Mouse (Mus musculus) yolk sac, embryonic 10.5 days (tissue): ENCODE results near the gene Lsm7.
"Not testable (repeated sequence)": the region's sequence is repeated elsewhere in the genome, so short reads cannot be mapped to it uniquely, and the experiment has no call there.

Experiments used
- DNase-seq: peaks from one replicate; pipeline ENCODE4 v3.0.0-alpha.2; 2017; ENCODE audit warnings: low spot score

Gene Lsm7

DNA sequence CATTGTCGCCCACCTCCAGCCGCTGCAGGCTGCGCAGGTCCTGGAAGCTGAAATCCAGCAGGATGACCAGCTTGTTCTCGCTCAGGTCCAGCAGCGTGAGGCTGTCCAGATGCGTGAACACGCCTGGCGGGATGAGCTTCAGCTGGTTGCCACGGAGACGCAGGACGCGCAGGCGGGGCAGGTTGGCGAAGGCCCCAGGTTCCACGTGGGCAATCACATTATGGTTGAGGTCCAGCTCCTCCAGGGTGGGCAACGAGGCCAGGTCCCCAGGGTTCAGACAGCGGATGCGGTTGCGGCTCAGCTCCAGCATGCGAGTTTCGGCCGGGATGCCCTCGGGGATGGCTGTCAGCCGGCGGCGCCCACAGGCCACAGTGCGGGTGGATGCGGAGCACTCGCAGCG lies 19.4 kb downstream of the Lsm7 start:
- DNase-seq: no peak

DNA sequence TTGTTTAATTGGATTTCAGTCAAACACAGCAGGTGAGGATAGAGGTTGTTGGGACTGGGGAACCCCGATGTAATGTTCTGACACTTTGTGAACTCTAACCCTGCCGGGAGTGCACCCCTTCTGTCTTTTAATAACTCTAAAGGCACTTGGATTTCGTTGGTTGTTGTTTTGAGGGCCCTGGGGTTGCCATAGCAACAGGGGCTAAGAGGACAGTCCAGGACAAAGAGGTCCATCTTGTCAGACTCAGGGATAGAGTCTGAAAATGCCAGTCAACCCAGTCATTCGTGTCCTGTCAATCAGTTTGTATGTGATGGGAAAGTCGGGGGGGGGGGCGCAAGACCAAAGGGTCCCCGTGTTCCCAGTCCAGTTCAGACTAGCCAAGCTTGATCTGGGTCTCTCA lies 22.2 kb downstream of the Lsm7 start:
- DNase-seq: no peak

DNA sequence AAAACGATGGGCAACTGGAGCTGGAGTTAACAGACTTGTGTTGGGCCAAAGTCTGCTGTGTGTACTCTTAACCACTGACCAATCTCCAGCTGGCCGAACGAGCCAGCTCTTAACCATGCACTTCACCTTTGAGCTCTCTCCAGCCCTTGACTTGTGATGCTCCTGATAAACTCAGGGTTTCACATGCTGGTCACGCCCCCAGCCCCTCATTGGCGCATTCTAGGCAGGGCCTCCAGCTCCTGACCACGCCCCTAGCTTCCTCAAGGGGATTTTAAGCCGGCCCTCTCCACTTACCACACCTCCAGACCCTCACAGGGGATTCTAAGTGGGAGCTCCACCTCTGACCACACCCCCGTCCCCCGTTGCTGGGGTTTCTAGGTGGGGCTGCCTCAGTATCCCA lies 23.9 kb downstream of the Lsm7 start:
- peak; percentile 88 for DNase-seq

DNA sequence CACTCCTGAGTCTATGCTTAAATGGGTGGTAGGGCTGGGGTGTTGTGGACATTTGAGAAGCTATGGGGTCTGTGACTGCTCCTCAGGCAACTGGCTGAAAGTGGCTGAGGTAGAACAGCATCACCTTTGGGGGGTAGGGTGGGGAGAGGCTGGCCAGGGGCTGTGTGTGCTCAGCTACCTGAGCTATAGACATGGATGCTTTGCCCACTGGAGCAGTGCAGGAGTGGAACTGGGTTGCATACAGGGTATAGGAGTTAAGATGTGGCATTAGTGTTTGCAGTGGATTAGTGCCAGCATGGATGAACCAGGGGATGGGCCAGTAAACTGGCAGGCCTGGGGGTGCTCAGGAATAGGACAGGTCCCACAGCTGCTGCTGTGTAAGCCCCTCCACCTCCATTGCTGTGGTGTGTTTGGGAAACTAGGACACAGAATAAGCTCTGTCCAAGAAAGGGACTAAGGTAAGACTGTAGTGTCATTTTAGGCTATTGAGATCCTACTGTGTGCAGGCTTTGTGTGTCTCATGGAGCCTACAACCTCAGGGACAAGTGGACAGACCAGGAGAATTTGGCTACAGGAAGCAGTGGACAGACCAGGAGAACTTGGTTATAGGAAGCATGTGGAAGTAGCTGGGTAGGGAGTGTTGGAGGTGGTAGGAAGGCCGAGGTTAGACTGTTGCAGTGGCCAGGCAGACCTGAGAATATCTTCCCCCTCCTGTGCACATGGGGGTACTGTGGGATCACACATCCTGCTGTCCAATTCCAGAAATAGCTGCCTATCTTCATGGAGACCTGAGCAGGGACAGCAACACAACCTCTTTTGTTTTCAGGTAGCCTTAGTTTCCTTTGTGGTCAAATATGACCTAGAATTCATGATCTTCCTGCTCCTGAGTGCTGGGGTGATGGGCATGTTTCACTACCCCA lies 25.4 kb downstream of the Lsm7 start:
- DNase-seq: no peak

DNA sequence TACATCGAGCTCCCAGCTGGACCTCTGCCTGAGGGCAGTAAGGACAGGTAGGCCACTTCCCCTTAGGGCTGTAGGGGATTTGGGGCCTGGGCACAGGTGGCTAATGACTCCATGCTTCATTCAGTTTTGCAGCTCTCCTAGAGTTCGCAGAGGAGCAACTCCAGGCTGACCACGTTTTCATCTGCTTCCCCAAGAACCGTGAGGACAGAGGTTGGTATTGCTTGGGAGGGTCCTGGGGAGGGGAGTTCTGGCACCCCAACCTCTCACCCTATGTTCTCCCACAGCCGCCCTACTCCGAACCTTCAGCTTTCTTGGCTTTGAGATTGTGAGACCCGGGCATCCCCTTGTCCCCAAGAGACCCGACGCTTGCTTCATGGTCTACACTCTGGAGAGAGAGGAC lies 26.4 kb downstream of the Lsm7 start:
- not testable (repeated sequence) for DNase-seq

DNA sequence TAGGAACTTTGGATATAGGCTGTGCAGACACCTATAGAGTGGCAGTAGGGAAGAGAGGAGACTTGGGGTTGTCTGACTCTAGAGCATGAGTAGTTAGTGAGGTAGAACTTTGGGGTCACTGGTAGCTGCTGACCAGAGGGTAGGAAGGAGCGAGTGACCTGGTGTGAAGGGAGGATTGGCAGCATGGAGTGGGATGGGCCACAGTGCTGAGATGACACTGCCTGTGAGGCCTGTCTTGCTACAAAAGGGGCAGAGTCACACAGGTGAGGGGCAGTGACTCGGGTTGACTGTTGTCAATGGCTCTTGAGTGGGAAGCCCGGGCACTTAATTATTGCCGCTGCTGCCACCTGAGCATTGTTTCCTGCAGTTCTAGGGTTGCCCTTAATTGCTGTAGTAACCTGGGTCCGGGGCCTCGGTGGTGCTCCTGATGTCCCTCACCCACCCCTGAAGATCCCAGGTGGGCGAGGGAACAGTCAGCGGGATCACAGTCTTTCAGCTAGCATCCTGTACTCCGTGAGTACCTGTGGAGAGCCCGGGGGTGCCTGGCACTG lies 27.1 kb downstream of the Lsm7 start:
- no peak for DNase-seq

DNA sequence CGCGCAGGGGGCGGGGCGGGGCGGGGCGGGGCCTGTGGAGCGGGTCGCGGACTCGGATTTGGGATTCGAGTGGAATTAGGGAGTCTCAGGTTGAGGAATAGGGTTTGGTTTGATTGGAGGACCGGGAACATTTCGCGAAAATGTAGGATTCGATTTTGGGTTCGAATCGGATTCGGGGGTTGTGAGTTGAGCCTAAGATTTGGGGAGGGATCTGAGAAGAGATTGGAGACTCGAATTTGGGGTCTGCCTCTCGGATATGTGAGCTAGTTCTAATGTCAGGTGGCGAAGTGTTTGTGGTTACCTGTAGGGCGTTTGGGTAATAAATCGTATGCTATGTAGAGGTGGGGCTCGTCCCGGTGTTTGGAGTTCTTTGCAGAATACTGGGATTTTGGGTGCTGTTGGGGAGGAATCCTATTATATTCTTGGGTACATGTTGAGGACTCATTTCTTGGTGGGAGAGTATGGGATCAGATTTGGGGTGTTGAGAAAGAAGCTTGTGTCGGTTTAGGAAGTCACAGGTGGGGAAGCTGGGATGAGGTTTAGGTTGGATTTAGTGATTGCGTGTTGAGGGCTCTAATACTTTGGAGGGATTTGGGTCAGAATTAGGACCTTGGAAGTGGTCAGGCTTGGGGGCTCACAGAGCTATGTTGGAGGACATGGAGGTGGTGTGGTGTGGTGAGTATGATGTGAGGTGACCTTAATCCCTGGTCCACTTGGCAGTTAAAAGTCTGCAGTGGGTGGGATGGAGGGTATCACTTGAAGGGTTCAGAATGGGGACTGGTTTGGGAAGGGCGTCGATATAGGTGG lies 27.7 kb downstream of the Lsm7 start:
- DNase-seq: no peak

DNA sequence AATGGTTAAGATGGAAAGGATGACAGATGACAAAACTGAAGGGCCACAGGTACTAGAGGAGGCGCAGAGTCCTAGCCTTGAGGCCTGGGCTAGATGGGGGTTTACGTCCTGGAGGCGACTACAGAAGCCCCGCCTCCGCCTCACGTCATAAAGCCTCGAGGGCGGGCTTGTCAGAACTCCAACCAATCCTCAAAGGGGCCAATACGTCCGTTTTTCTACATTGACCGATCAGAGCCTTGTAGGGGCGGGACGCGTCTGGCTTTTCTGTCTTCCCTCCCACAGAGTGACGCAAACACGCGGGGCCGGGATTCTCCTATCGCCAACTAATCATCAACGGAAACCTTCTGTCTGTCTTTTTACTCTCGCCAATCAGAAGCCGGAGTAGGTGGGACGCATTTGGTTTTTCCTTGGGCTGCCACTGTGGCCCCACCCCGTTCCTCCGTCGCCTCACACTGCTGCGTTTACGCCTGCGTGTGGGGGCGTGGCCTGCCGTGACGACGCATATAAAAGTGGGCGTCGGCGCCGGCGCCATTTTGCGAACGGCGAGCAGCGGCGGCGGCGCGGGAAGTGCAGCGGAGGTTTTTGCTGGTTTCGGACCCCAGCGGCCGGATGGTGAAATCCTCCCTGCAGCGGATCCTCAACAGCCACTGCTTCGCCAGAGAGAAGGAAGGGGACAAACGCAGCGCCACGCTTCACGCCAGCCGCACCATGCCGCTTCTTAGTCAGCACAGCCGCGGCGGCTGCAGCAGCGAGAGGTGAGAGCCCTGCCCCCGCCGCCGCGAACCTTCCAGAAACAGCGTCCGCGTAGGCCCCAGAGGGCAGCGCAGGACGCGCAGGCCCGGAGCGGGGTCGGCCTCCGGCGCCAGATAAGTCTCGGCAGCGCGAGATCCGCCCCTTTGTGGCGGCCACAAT lies 28.6 kb downstream of the Lsm7 start, which contains the start of gene Oaz1:
Gene Oaz1 (plus strand): TSS at position 506 of the 912 bp plus-strand sequence.
- peak; percentile 100 for DNase-seq

DNA sequence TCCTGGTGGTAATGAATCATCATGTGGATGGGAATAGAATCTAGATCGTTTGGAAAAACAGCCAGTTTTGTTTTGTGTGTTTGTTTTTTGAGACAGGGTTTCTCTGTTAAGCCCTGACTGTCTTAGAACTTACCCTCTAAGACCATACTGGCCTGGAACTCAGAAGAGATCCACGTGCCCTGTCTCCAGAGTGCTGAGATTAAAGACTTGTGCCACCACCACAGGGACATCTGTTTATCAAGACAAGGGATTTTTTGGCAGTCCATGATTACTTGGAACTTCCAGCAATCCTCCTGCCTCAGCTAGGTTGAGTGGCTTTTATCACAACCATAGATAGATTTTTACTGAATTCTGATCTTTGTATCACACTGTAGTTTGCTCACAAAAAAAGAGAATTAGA lies 30.2 kb downstream of the Lsm7 start:
- DNase-seq: no peak

DNA sequence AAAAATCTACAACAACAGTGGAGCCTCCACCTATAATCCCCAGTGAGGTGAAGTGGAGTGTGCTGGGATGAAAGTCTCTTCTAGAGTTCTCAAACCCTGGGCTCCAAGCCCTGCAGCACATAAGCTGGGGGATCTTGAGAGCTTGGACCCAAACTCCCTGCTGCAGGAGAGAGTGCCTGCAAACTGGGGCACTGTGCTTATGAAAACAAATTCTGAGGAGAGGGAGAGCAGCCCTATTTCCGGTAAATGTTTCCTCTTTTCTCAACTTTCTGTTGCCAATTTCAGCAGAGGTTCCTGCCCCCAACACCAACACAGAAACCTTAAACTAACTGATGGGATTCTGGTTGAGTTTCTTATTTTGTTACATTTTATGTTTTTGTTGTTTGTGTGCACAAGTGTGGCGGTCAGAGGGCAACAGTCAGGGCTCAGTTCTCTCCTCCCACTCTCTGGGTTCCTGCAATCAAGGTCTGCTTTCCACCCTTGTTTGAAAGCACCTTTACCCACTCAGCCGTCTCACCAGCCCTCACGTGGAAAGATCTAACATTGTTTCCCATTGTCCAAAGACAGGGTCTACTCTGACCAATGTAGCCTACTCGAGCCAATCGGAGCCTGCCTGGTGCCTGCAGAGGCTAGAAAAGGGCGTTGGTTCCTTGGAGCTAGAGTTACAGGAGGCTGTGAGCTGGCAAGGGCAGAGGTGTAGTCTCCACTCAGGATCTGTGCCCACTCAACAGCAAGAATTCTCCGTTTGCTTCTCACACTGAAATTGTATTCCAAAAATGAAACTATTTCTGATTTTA lies 31.0 kb downstream of the Lsm7 start:
- DNase-seq: no peak

DNA sequence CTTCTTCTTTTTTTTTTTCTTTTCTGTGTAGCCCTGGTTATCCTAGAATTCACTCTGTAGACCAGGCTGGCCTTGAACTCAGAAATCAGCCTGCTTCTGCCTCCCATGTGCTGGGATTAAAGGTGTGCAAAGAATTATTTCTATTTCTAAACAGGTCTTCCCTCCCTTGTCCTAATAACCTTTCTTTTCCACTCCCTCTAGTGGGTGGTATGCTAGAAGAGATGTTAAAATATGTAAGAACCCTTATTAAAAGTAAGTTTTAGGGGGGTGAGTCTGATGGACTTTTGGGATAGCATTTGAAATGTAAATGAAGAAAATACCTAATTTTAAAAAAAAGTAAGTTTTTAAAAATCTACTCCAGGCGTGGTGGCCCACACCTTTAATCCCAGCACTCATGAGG lies 31.7 kb downstream of the Lsm7 start:
- DNase-seq: no peak

DNA sequence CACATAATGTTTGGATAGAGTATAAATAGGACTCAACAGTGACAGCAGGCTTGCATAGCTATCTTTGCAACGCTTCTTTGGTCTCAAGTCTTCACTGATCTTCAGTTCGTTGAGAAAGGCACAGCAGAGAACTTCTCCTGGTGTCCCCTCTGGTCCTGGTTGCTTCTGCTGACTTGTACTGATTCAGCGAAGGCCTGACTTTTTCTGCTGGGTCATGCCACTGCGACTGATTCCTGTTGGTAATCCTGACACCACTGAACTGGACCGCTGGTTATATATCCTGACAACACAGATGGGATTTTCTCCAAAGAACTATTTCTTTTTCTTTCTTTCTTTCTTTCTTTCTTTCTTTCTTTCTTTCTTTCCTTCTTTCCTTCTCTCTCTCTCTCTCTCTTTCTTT lies 32.5 kb downstream of the Lsm7 start:
- DNase-seq: no peak

DNA sequence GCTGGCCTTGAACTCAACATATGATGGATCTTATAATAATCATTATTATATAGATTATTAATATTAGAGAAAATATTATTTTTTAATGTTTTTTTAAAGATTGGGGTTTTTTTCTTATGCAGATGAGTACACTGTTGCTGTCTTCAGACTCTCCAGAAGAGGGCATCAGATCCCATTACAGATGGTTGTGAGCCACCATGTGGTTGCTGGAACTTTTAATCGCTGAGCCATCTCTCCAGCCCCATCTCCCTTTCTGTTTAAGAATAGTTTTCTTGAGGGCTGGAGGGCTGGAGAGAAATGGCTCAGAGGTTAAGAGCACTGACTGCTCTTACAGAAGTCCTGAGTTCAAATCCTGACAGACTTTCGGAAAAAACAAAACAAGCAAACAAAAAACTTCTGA lies 33.0 kb downstream of the Lsm7 start:
- DNase-seq: no peak

DNA sequence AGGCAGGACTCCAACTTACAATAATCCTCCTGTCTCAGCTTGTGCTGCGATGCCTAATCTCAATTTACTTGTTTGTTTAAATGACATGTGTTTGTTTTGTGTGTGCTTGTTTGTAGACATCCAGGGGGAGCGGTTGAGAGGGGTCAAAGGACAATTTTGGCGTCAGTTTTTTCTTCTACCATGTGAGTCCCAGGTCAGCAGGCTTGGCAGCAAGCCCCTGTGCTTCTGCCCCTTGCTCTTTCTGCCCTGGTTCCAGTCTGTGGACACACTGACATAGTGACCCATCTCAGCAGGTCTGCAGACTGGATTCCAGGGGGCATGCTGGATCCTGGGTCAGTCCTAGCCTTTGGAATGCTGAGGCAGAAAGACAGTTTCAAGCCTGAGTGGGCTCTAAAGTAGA lies 35.6 kb downstream of the Lsm7 start:
- peak; percentile 51 for DNase-seq

DNA sequence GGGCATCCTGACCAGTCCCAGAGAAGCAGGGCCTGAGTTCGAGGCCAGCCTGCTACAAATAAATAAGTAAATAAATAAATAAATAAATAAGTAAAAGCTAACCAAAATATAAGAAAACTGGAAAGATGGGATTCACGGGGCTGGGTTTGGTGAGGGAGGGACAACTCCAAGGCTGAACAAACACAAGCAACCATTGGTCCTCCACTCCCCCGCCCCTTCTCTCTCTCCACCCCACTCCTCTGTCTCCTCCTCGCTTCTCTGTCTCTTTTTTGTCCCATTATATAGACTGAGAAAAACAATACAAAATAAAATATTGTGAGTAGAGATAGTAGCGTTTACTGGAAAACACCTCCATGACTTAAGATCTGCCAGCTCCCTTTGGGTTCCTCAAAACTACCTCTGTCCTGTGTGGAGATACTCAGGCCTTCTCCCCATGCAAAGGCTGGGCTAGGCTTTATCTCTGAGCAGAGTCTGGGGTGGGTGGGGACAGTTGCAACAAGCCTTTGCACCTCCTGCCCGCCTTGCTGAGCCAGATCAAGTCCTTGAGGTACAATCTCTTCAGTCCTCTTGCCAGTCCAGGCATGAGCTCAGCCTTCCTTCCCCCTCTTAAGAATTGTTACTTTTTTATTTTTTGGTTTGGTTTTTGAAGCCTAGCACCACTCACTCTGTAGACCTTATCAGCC lies 36.3 kb downstream of the Lsm7 start:
- DNase-seq: peak; percentile 59

DNA sequence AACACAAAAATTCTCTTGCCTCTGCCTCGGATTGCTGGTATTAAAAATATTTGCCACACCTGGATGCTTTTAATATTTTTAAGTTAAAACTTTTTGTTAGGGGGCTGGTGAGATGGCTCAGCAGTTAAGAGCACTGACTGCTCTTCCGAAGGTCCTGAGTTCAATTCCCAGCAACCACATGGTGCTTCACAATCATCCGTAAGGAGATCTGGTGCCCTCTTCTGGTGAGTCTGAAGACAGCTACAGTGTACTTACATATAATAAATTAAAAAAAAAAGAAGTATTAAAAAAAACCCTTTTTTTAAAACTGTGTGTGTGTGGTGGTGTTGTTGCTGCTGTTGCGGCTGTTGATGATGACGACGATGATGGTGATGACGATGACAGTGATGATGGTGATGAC lies 37.1 kb downstream of the Lsm7 start:
- DNase-seq: not testable (repeated sequence)

DNA sequence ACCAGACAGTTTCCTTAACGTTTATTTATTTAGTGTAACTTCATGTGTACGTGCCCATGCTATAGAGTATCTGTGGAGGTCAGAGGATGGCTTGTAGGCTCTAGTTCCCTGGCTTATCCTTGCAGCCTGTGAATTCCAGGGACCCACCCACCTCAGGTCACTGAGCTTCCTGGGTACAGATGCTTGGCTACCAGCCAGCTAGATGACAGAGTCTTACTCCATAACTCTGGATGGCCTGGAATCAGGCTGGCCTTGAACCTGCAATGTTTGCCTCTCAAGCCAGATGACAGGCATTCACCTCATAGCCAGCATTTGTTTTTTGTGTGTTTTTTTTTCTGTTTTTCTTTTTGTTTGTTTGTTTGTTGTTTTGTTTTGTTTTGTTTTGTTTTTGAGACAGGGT lies 37.8 kb downstream of the Lsm7 start:
- no peak for DNase-seq

DNA sequence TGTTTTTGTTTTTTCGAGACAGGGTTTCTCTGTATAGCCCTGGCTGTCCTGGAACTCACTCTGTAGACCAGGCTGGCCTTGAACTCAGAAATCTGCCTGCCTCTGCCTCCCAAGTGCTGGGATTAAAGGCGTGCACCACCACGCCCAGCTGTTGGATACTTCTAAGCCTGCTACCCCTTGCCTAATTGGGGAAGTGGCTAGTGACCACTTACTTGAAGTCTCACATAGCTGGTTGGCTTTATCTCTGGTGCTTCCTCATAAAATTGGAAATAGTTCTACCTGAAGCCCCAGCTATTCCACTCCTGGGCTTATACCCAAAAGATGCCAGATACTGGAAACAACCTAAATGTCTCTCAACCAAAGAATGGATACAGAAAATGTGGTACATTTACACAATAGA lies 38.7 kb downstream of the Lsm7 start:
- DNase-seq: not testable (repeated sequence)

DNA sequence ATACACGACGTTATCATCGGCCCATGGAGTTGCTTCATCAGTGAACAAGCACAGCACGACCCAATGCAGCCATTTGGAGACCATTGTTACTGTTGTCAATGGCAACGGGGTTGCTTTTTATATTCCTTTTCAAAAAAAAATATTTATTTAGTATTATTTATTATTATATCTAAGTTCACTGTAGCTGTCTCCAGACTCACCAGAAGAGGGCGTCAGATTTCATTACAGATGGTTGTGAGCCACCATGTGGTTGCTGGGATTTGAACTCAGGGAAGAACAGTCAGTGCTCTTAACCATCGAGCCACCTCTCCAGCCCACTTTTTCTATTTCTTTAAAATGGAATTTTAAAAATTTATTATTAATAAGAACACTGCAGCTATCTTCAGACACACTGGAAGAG lies 40.2 kb downstream of the Lsm7 start:
- no peak for DNase-seq

DNA sequence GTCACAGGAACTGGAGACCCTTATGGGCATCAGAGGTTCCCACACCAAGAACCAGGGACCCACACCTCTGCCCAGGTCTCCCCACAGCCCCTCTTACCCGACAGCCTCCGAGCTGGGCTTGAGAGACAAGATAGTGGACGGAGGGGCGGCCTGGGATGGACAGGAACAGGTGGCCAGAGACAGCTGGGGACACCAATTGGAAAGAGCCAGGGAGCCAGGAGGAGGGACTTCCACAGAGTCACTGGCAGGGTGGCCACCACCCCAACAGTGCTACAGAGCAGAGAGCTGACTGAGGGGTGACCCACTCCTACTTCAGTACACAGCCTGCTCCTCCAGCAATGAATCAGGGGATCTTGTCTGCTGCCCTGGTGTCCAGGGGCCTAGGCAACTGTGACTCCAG lies 41.6 kb downstream of the Lsm7 start, which contains the start of gene Jsrp1:
Gene Jsrp1 (minus strand): TSS at position 133 of the 400 bp plus-strand sequence.
- no peak for DNase-seq
